Mouse (Mus musculus): ENCODE measurements around the gene Diras1. TPM values are rescaled to one million over a fixed set of nuclear protein-coding genes. Genes with fewer than 3 reads are reported as not detected.

Gene Diras1
- total RNA-seq, 2 experiments from 2014 or later: 0.10 TPM; not detected in 1

DNA sequence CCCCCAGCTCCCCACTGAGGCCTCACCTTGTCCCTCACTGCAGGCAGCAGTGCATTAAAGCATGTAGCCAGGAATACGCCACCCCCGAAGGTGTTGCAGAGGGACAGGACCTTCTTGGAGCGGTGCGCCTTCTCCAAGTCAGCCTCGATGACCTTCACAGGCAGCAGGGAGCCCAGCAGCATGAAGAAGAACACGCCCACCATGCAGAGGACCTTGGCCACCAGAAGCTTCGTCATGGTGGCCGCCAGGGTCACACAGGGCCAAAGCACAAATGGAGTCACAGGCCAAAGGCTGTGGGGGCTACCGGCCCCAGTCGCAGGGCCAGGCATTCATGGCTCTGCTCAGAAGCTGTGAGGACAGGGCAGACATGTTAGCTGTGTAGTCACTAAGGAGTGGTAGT is 8.1 kb upstream of the Diras1 start:
- intact Hi-C loops (cut with DNase I): no loop called here
- no peak for DNase-seq

DNA sequence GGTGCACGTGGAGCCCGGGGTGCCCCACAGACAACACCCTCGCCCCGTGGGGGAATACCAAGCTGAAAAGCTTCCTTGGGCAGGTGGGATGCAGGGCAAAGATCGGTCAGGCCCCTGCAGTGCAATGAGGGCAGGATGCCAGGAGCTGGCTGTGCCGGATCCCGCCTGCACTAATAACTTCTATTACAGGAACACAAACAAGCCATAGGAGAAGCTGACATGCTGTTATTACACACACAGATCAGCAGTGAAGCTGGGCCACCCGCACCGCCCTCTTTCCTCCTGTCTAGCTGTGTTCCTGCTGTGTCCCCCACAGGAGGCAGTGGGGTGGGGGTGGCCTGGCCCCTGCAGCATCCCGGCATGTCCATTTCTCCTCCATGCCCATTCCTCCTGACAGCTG is 3.6 kb upstream of the Diras1 start:
- intact Hi-C loops (cut with DNase I): no loop called here
- no peak for DNase-seq

GRCm38 (mm10) chr10:81028219-81028618 is 2.8 kb upstream of the Diras1 start:
- DNase-seq: no peak
- intact Hi-C loops (cut with DNase I): no loop called here

DNA sequence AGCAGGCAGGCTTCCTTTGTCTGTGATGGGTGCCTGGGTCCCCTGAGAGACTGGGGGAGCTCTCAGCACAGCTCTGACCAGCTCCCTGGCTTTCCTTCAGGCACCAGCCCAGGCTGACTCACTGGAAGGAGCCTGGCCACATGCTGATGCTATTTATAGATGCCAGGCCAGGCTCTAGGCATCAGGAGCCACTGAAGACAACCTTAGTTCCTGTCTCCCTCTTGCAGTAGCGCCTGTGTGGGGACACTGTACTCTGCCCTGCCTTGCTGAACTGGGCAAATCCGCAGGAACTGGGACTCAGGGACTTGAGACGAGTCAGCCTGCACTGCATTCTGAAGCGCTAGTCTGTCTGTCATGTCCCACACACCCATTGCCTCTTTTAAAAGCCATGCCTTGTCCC is 1.9 kb upstream of the Diras1 start:
- intact Hi-C loops (cut with DNase I): no loop called here
- DNase-seq: peak; percentile 18 to 33

DNA sequence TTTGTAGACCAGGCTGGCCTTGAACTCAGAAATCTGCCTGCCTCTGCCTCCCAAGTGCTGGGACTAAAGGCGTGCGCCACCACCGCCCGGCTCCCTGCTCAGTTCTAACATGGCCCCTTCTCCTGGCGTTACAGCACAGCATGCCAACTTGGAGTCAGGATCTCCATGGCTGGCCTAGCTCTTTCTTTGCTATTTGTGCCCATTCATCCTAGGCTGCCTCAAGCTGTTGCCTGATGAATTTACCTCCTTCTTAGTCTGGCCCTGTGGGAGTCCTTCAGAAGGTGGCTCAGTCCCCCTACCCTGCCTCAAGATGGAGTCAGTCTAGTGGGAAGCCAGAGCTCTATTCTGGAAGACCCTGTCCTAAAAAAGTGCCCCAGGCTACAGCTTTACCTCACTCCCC is 1.4 kb upstream of the Diras1 start:
- DNase-seq: no peak
- intact Hi-C loops (cut with DNase I): no loop called here

GRCm38 (mm10) chr10:81025047-81025621 is 328 bp downstream of the Diras1 start:
- intact Hi-C loops (cut with DNase I): no loop called here
- DNase-seq: peak in 1 of 2 experiments; percentile 28

GRCm38 (mm10) chr10:81024346-81024937 is 1.0 kb downstream of the Diras1 start:
- no peak for DNase-seq
- intact Hi-C loops (cut with DNase I): no loop called here

GRCm38 (mm10) chr10:81022744-81023143 is 2.7 kb downstream of the Diras1 start:
- intact Hi-C loops (cut with DNase I): no loop called here
- no peak for DNase-seq

GRCm38 (mm10) chr10:81021547-81022110 is 3.8 kb downstream of the Diras1 start:
- intact Hi-C loops (cut with DNase I): no loop called here
- DNase-seq: no peak

DNA sequence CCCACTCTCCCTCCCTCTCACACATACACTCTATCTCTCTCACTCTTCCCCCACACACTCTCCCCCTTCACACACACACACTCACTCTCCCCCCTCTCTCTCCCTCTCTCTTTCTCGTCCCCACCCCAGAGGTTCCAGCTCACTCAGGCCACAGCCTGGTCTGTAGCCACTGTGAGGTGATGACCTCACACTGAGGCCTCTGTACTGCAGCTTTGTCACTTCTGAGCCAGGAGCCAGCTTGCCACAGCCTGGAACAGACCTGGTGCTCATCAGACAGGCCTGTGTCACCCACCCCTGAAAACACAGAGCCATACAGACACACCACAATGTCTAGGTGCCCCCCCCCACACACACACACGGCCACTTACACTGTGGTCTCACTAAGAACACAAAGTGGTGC is 5.3 kb downstream of the Diras1 start:
- DNase-seq: no peak
- intact Hi-C loops (cut with DNase I): no loop called here

DNA sequence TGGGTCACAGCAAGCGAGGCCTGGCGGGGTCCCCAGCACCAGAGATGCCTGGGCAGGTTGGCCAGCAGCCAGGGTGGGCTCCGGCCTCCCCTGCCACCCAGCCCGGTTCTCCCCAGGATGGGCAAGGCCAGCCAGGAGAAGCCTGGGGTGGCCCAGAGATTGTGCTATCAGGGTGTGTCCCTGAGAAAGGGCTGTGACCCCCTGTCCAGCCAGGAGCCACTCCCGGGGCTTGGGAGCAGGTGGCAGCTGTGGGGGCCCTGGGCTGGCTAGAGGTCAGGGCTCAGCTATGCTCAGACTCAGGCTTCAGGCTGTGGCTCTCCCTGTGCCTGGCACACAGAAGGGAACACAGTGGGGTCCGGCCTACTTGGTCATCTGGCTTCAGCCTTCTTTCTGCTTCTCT is 5.8 kb downstream of the Diras1 start:
- intact Hi-C loops (cut with DNase I): loop anchor here (5.0 kb wide), 1 partner anchor 153 kb away; no protein-coding TSS in a partner anchor
- no peak for DNase-seq

DNA sequence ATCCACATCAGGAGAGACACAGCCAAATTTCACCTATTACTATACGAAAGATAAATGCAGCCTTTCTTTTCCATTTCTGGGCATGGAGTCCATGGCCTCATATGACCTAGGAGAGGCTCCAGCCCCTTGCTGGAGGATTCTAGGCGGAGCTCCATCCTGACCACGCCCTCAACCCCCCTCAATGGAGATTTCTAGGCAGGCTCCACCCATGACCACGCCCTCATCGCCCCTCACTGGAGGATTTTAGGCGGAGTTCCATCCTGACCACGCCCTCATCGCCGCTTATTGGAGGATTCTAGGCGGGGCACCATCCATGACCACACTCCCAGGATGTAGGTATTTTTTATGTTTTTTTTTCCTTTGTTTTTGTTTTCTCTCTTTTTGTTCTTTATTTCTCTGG is 7.1 kb downstream of the Diras1 start:
- intact Hi-C loops (cut with DNase I): loop anchor here (5.0 kb wide), 1 partner anchor 154 kb away; no protein-coding TSS in a partner anchor
- DNase-seq: peak; percentile 18 to 40

GRCm38 (mm10) chr10:81016645-81017044 is 8.8 kb downstream of the Diras1 start:
- intact Hi-C loops (cut with DNase I): loop anchor here (1.0 to 5.0 kb wide), 3 partner anchors 25 to 156 kb away; no protein-coding TSS in a partner anchor
- peak; percentile 76 to 79 for DNase-seq

DNA sequence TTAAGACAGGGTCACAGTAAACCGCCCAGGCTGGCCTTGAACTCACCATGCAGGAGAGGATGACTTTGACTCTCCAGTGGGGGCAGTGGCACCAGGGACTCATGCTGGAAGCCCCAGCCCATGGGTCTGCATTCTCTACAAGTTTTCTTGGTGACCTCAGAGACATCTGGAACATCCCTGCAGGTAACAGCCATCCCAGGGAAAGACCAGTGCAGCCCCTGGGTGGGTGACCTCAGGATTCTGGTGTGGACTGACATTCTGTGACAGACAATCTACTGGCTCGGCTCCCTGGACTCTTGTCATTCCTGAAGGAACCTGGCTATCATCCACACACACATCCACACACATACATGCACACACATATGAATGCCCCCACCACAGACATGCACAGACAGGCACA is 9.8 kb downstream of the Diras1 start:
- intact Hi-C loops (cut with DNase I): loop anchor here (1.0 to 5.0 kb wide), 3 partner anchors 26 to 157 kb away; no protein-coding TSS in a partner anchor

GRCm38 (mm10) chr10:81014393-81015384 is 10.8 kb downstream of the Diras1 start, which contains the start of gene Gng7:
Gene Gng7, minus strand, starts transcription at chr10:81014945.
- intact Hi-C loops (cut with DNase I): loop anchor here (5.0 kb wide), 1 partner anchor 158 kb away; no protein-coding TSS in a partner anchor
- peak; percentile 75 to 85 for DNase-seq

More for the DNA sequence above, 9.8 kb downstream of the Diras1 start:
- no peak for DNase-seq

DNA sequence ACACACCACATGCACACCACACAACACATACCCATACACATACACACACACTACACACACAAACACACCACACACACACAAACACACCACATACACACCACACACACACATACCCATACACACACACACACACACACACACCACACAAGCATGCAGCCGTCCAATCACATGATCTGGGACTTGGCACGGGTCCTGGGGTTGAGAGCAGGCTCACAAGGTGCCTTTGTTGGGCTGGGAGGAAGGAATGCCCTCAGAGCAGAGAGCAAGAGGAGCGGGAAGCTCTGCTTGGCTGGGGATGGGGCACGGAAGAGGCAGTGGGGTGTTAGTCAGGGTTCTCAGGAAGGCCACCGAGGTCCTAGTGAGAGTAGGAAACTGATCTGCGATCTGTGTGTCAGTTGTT is 14.6 kb downstream of the Diras1 start:
- intact Hi-C loops (cut with DNase I): no loop called here
- peak in 1 of 2 experiments; percentile 39 for DNase-seq

- DNase-seq: no peak
- intact Hi-C loops (cut with DNase I): no loop called here
These were observed 18.2 kb downstream of the Diras1 start for GRCm38 (mm10) chr10:81007240-81007639.

DNA sequence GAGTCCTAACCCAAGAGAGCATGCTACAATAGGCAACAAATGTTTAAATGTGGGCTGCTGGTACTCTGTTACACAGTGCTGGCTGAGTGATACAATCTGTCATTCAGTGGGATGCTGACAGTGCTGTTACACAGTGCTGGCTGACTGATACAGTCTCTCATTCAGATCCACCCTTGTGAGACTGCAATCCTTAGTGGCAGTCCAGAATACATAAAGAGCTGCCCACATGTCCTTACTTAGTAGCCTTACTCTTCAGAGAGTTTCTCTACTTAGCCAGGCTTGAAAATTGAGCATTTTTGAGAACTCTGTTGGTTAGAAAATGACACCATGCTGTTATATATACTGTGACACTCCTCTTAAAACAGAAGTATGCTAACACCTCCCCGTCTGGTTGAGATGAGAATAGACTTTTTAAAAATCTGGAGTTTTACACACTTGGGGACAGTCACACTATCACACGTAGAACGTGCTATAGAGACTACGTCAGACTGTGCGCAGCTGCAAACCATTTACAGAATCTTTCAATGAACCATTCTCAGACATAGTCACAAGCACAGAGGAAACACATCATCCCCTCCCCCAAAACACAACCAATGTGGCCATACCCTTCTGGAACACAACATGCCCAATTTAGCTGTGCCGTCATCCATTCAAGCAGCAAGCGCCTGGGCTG is 19.3 kb downstream of the Diras1 start:
- no peak for DNase-seq
- intact Hi-C loops (cut with DNase I): no loop called here

DNA sequence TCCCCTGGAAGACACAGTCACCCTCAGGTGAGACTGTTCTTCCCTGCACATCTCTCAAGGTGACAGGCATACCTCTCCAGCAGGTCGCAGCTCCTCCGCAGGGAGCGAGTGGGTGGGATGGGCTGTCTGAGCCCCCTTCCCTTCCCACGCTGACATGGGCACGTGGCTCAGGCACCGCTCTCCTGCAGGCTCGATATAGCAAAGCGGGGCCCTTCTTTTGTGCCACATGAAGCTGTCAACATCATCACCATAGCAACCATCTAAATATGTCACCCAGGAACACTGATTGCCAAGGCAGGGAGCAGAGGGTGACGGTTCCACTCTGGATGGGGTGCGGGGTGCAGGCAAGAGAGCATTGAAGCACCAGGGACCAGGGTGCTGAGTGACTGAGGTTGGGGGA is 24.3 kb downstream of the Diras1 start:
- DNase-seq: no peak
- intact Hi-C loops (cut with DNase I): loop anchor here (2.0 kb wide), 1 partner anchor 40 kb away; no protein-coding TSS in a partner anchor
